Mouse (Mus musculus) olfactory bulb, adult 2 months (tissue): ENCODE measurements around the gene Dcdc2a.

ENCODE experiments used
- CTCF ChIP-seq: fragments of 200-500 bp; IDR thresholded peaks from 2 replicates; pipeline ENCODE4 v1.5.1; 2012; ENCODE audit warnings: low read depth, mild to moderate bottlenecking, low read length, moderate library complexity; ENCODE audit not compliant: insufficient read depth
- POLR2A ChIP-seq: fragments of 200-500 bp; IDR thresholded peaks from 2 replicates; pipeline ENCODE4 v1.6.1; 2012; ENCODE audit warnings: mild to moderate bottlenecking, low read depth, low read length, moderate library complexity; ENCODE audit not compliant: insufficient read depth

DNA sequence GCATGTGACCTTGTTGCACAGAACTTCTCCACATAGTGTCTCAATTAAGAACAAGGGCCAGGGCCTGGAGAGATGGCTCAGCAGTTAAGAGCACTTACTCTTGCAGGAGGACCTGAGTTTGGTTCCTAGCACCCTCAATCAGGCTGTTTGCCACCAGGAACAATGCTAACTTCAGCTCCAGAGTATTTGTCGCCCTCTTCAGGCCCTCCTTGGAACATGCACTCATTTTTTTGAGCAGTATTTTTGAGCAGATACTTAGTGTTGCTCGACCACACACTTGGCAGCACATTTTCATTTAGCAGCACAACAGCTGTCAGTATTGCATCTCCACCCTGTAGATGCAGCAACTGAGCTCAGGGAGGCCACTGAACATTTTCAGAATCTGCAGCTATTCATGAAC, 88.3 kb downstream of the Dcdc2a start:
- TF ChIP-seq POLR2A (no peak), CTCF (no peak)
